Mouse (Mus musculus): ENCODE measurements around the gene Serpini1.
"Not testable (repeated sequence)": the region's sequence is repeated elsewhere in the genome, so short reads cannot be mapped to it uniquely, and the experiment has no call there.

The Serpini1 gene

GRCm38 (mm10) chr3:75639546-75639945 lies 82.2 kb downstream of the Serpini1 start:
- no peak for DNase-seq (ENCODE audit: low spot score)

- no peak for DNase-seq (ENCODE audit: low spot score)
These were observed 90.2 kb downstream of the Serpini1 start for GRCm38 (mm10) chr3:75647542-75647941.

- DNase-seq (ENCODE audit: low spot score): no peak
These were observed 90.9 kb downstream of the Serpini1 start for GRCm38 (mm10) chr3:75648226-75648625.

- not testable (repeated sequence) for DNase-seq (ENCODE audit: low spot score)
These were observed 93.2 kb downstream of the Serpini1 start for GRCm38 (mm10) chr3:75650416-75651154.

GRCm38 (mm10) chr3:75651603-75652115 lies 94.3 kb downstream of the Serpini1 start:
- no peak for DNase-seq (ENCODE audit: low spot score)

- DNase-seq (ENCODE audit: low spot score): not testable (repeated sequence)
These were observed 96.6 kb downstream of the Serpini1 start for GRCm38 (mm10) chr3:75653901-75654300.

- DNase-seq (ENCODE audit: low spot score): no peak
These were observed 98.4 kb downstream of the Serpini1 start for GRCm38 (mm10) chr3:75655578-75656344.

GRCm38 (mm10) chr3:75666962-75667361 lies 109.6 kb downstream of the Serpini1 start:
- no peak for DNase-seq (ENCODE audit: low spot score)

GRCm38 (mm10) chr3:75670425-75670824 lies 113.1 kb downstream of the Serpini1 start:
- DNase-seq (ENCODE audit: low spot score): no peak

- DNase-seq (ENCODE audit: low spot score): no peak
These were observed 125.5 kb downstream of the Serpini1 start for GRCm38 (mm10) chr3:75682881-75683280.

- no peak for DNase-seq (ENCODE audit: low spot score)
These were observed 129.4 kb downstream of the Serpini1 start for GRCm38 (mm10) chr3:75686775-75687174.

GRCm38 (mm10) chr3:75687187-75687825 lies 130.0 kb downstream of the Serpini1 start:
- DNase-seq (ENCODE audit: low spot score): no peak

GRCm38 (mm10) chr3:75690321-75690720 lies 133.0 kb downstream of the Serpini1 start:
- DNase-seq (ENCODE audit: low spot score): no peak

- no peak for DNase-seq (ENCODE audit: low spot score)
These were observed 134.7 kb downstream of the Serpini1 start for GRCm38 (mm10) chr3:75692088-75692487.

All from ovary, postnatal 36 days (tissue).